Mouse (Mus musculus) embryonic stem cell, embryonic (primary cell): ENCODE measurements around the gene Aldh6a1.

Experiments
- CTCF ChIA-PET, 4 experiments: fragments of 300-600 bp in 2 of 4; fragments of 350-600 bp in 2 of 4; sonication (Branson Sonifier 250); formaldehyde crosslinking; loops; one replicate each; lab custom pipeline; 2022; ENCODE audit warnings: inconsistent platforms in 2 of 4; lab: Charles Lee
- POLR2A ChIA-PET, 4 experiments: fragments of 300-600 bp in 2 of 4; fragments of 350-600 bp in 2 of 4; sonication (Branson Sonifier 250); formaldehyde crosslinking; loops; one replicate each; lab custom pipeline; 2022; ENCODE audit warnings: antibody characterized with exemption in 4 of 4, inconsistent platforms in 1 of 4; lab: Charles Lee

The Aldh6a1 gene

GRCm38 (mm10) chr12:84450718-84451646 is at the start of gene Aldh6a1, which contains the start of gene Lin52:
TSS of gene Aldh6a1 (minus strand) at chr12:84451004.
TSS of gene Lin52 (plus strand) at chr12:84451422.
- ChIA-PET CTCF (interaction anchor here in 3 of 4 experiments (0.5 to 2.0 kb wide), 8 partner anchors 16 to 1467 kb away, joined by 3 to 15 read pairs (median 4); partner anchors contain the start of genes Isca2 (in 1 of the 3) and Npc2 (in 1 of the 3)), POLR2A (interaction anchor here (0.6 to 4.0 kb wide), 108 partner anchors 8 to 1166 kb away, joined by 3 to 45 read pairs (median 4); partner anchors contain the start of genes Rnf113a2 (in 4 of the 4), Bbof1 (in 3 of the 4), Entpd5 (in 3 of the 4) and Zfp410 (in 3 of the 4))

GRCm38 (mm10) chr12:84496795-84497194 is 46.0 kb upstream of the Aldh6a1 start:
- ChIA-PET POLR2A (no interaction called here), CTCF (no interaction called here)

- ChIA-PET CTCF (interaction anchor here in 2 of 4 experiments (0.5 to 1.1 kb wide), 4 partner anchors 52 to 102 kb away, joined by 3 to 4 read pairs (median 3); no protein-coding TSS in a partner anchor), POLR2A (interaction anchor here in 2 of 4 experiments (0.6 to 2.6 kb wide), 17 partner anchors 11 to 879 kb away, joined by 3 to 11 read pairs (median 4); partner anchors contain the start of genes Aldh6a1 (in 2 of the 2), Lin52 (in 2 of the 2), Ptgr2 (in 1 of the 2) and Zfp410 (in 1 of the 2))
These were observed 36.7 kb upstream of the Aldh6a1 start for GRCm38 (mm10) chr12:84487324-84488056.

- ChIA-PET POLR2A (interaction anchor here in 1 of 4 experiments (0.7 to 1.4 kb wide), 5 partner anchors 20 to 88 kb away, joined by 3 to 4 read pairs (median 4); partner anchors contain the start of genes Aldh6a1 and Lin52), CTCF (interaction anchor here in 2 of 4 experiments (0.6 to 1.3 kb wide), 3 partner anchors 107 to 865 kb away, joined by 3 to 5 read pairs (median 4); no protein-coding TSS in a partner anchor)
These were observed 32.2 kb upstream of the Aldh6a1 start for GRCm38 (mm10) chr12:84482778-84483585.

- ChIA-PET POLR2A (interaction anchor here in 1 of 4 experiments (0.6 kb wide), 1 partner anchor 828 kb away, joined by 3 read pairs; no protein-coding TSS in a partner anchor), CTCF (no interaction called here)
These were observed 30.4 kb upstream of the Aldh6a1 start for GRCm38 (mm10) chr12:84481251-84481650.

- ChIA-PET POLR2A (interaction anchor here in 2 of 4 experiments (1.0 to 1.9 kb wide), 5 partner anchors 9 to 28 kb away, joined by 3 to 5 read pairs (median 4); partner anchors contain the start of genes Aldh6a1 (in 2 of the 2) and Lin52 (in 2 of the 2)), CTCF (no interaction called here)
These were observed 28.1 kb upstream of the Aldh6a1 start for GRCm38 (mm10) chr12:84478937-84479336.

GRCm38 (mm10) chr12:84468701-84469100 is 17.9 kb upstream of the Aldh6a1 start:
- ChIA-PET POLR2A (interaction anchor here in 1 of 4 experiments (0.8 to 1.8 kb wide), 3 partner anchors 11 to 17 kb away, joined by 3 to 5 read pairs (median 3); partner anchors contain the start of genes Aldh6a1 and Lin52), CTCF (no interaction called here)

GRCm38 (mm10) chr12:84462856-84463255 is 12.1 kb upstream of the Aldh6a1 start:
- CTCF ChIA-PET: interaction anchor here in 2 of 4 experiments (1.1 to 1.4 kb wide), 2 partner anchors 100 kb away, joined by 3 to 6 read pairs; no protein-coding TSS in a partner anchor
- POLR2A ChIA-PET: interaction anchor here (0.7 to 5.1 kb wide), 13 partner anchors 8 to 1480 kb away, joined by 3 to 29 read pairs (median 4); partner anchors contain the start of genes Aldh6a1 (in 3 of the 4), Lin52 (in 3 of the 4) and Zfp410 (in 1 of the 4)

- ChIA-PET CTCF (no interaction called here), POLR2A (interaction anchor here in 3 of 4 experiments (3.2 to 5.1 kb wide), 3 partner anchors 10 kb away, joined by 13 to 29 read pairs (median 27); partner anchors contain the start of genes Aldh6a1 (in 3 of the 3) and Lin52 (in 3 of the 3))
These were observed 10.6 kb upstream of the Aldh6a1 start for GRCm38 (mm10) chr12:84461416-84461815.

- CTCF ChIA-PET: no interaction called here
- POLR2A ChIA-PET: interaction anchor here in 2 of 4 experiments (0.9 to 5.1 kb wide), 2 partner anchors 9 kb away, joined by 3 to 29 read pairs; partner anchors contain the start of genes Aldh6a1 (in 2 of the 2) and Lin52 (in 2 of the 2)
These were observed 9.0 kb upstream of the Aldh6a1 start for GRCm38 (mm10) chr12:84459845-84460244.

GRCm38 (mm10) chr12:84456911-84457310 is 6.1 kb upstream of the Aldh6a1 start:
- ChIA-PET CTCF (interaction anchor here in 1 of 4 experiments (1.3 kb wide), 1 partner anchor 83 kb away, joined by 3 read pairs; no protein-coding TSS in a partner anchor), POLR2A (interaction anchor here in 3 of 4 experiments (0.8 to 3.4 kb wide), 15 partner anchors 9 to 473 kb away, joined by 3 to 18 read pairs (median 4); partner anchors contain the start of genes Bbof1 (in 1 of the 3), Coq6 (in 1 of the 3), Entpd5 (in 1 of the 3) and Fam161b (in 1 of the 3))

GRCm38 (mm10) chr12:84451801-84452200 is 997 bp upstream of the Aldh6a1 start:
- CTCF ChIA-PET: interaction anchor here in 1 of 4 experiments (0.7 to 2.0 kb wide), 5 partner anchors 18 to 321 kb away, joined by 3 to 7 read pairs (median 3); partner anchors contain the start of genes Isca2 and Npc2
- POLR2A ChIA-PET: interaction anchor here (0.6 to 4.0 kb wide), 79 partner anchors 9 to 820 kb away, joined by 3 to 45 read pairs (median 5); partner anchors contain the start of genes Bbof1 (in 3 of the 4), Entpd5 (in 3 of the 4), Rnf113a2 (in 3 of the 4) and Zfp410 (in 3 of the 4)

- CTCF ChIA-PET: interaction anchor here in 3 of 4 experiments (0.5 to 2.0 kb wide), 6 partner anchors 16 to 1468 kb away, joined by 3 to 15 read pairs (median 4); no protein-coding TSS in a partner anchor
- POLR2A ChIA-PET: interaction anchor here (0.6 to 4.0 kb wide), 51 partner anchors 8 to 1167 kb away, joined by 3 to 45 read pairs (median 7); partner anchors contain the start of genes Rnf113a2 (in 3 of the 4), Zfp410 (in 3 of the 4), Abcd4 (in 2 of the 4) and Bbof1 (in 2 of the 4)
These were observed 470 bp downstream of the Aldh6a1 start for GRCm38 (mm10) chr12:84450351-84450717.

GRCm38 (mm10) chr12:84449887-84450286 is 917 bp downstream of the Aldh6a1 start:
- ChIA-PET POLR2A (interaction anchor here (0.6 to 4.0 kb wide), 35 partner anchors 8 to 1167 kb away, joined by 3 to 45 read pairs (median 10); partner anchors contain the start of genes Rnf113a2 (in 3 of the 4), Zfp410 (in 3 of the 4), Bbof1 (in 2 of the 4) and Entpd5 (in 2 of the 4)), CTCF (interaction anchor here in 1 of 4 experiments (0.6 to 2.0 kb wide), 2 partner anchors 29 to 140 kb away, joined by 5 to 7 read pairs; no protein-coding TSS in a partner anchor)

- CTCF ChIA-PET: no interaction called here
- POLR2A ChIA-PET: interaction anchor here in 1 of 4 experiments (0.5 kb wide), 1 partner anchor 14 kb away, joined by 3 read pairs; no protein-coding TSS in a partner anchor
These were observed 2.6 kb downstream of the Aldh6a1 start for GRCm38 (mm10) chr12:84448181-84448580.

GRCm38 (mm10) chr12:84447386-84447785 is 3.4 kb downstream of the Aldh6a1 start:
- ChIA-PET CTCF (no interaction called here), POLR2A (no interaction called here)
